Mouse (Mus musculus) adrenal gland, postnatal 36 days (tissue): ENCODE measurements around the gene Sf3b2. TPM values are rescaled to one million over a fixed set of nuclear protein-coding genes. Genes with fewer than 3 reads are reported as not detected.
"Not testable (repeated sequence)": the region's sequence is repeated elsewhere in the genome, so short reads cannot be mapped to it uniquely, and the experiment has no call there.

Experiments used
- DNase-seq, 2 experiments: peaks; one replicate each; pipeline ENCODE4 v3.0.0; 2021; ENCODE audit warnings: mixed read lengths in 1 of 2
- total RNA-seq, 2 experiments: library from RNA; stranded (reverse); gene quantifications; 2 replicates each; pipeline ENCODE4 v1.2.3; 2021

Sf3b2 gene
- total RNA-seq, 2 experiments from 2014 or later: 165 to 171 TPM

DNA sequence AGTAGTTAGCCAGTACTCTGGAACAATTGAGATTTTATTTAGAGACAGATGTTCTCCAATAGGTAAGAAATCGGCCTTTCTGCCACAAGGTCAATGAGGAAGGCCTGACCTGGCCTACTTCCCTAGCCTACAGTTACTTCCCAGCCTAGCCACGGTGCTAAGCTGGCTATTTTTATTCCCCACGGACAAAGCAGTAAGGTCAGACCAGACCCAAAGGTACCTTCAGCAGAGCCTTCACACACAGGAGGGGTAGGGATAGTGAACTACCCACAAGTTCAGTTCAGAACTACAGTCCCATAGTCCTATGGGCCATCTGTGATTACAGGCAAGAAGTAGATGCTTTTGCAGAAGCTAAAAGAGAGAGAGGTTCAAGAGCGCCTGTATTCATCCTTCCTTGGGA is 21.3 kb downstream of the Sf3b2 start:
- no peak for DNase-seq

- DNase-seq: peak; percentile 92 to 95
These were observed 22.2 kb downstream of the Sf3b2 start, which contains the start of gene Pacs1 for GRCm38 (mm10) chr19:5272801-5273733. Pacs1 (minus strand) TSS chr19:5273119.

GRCm38 (mm10) chr19:5272326-5272795 is 22.9 kb downstream of the Sf3b2 start:
- DNase-seq: peak; percentile 45 to 67

- DNase-seq: no peak
These were observed 23.8 kb downstream of the Sf3b2 start for GRCm38 (mm10) chr19:5271430-5271829.

- DNase-seq: no peak
These were observed 25.9 kb downstream of the Sf3b2 start for GRCm38 (mm10) chr19:5269392-5269791.

DNA sequence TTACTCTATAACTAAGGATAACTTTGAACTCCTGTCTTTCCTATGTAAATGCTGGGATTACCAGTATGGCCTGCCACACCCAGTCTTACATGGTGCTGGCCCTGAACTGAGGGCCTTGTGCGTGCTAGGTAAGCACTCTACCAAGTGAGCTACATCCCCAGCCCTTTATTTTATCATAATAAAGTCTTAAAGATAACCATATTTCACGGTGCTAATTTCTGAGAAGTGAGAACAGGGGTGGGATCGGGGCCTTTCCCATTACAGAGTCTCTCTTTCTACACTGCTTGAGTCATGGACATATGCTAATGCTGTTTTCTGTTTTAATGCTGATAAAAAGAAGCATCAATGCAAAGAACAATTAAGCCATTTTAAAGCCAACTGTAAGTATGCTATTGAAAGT is 26.4 kb downstream of the Sf3b2 start:
- no peak for DNase-seq

DNA sequence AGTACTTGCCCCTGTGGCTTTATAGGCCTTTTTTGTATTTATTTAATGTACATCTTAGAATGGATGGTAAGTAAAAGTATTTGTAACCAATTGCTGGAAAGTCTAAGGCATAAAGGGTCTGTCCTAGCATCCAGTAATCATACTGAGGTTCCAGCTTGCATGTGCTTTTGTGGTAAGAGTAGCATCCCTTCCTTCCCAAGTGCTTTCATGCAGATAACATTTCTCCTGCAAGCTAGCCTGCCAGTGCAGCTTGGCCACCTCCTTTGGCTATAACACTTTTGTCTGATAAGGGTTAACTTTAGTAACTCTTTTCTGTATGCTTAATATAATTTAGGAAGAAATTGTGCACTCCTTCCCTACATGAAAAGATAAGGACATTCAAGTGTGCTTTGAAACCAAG is 27.2 kb downstream of the Sf3b2 start:
- DNase-seq: no peak

GRCm38 (mm10) chr19:5267015-5267414 is 28.2 kb downstream of the Sf3b2 start:
- no peak for DNase-seq

GRCm38 (mm10) chr19:5257140-5257539 is 38.1 kb downstream of the Sf3b2 start:
- DNase-seq: no peak

- DNase-seq: not testable (repeated sequence)
These were observed 58.3 kb downstream of the Sf3b2 start for GRCm38 (mm10) chr19:5236981-5237380.

DNA sequence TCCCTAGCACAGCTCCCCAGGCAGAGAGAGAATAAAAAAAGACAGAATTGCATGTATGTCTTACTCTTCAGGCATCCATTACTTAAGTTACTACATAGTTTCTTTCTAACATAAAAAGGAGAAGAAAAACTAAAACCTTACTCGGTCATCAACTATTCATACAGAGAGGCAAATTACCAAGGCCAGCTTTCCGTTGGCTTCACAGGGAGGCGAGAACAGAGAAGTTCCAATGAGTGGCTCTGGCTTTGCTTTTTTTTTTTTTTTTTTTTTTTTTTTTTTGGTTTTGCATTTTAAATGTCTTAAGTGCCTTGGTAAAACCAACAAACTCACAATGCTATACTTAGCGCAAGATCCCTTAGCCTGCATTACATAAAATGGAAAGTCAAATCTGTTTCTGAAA is 62.6 kb downstream of the Sf3b2 start:
- no peak for DNase-seq

DNA sequence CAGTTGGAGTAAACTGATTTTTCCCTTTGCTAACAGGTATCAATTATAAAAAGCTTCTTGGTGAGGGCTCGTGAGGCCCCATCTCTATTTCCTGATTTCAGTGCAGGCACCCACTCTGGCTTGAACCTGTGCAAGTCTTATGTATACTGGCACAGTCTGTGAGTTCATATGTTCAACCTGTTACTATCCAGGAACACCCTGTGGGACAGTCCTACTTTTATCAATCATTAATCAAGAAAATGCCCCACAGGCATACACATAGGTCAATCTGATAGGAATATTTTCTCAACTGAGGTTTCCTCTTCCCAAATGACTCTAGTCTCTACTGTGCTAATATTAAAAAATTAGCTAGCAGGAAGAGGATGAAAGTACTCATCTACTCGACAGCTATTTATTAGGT is 65.1 kb downstream of the Sf3b2 start:
- no peak for DNase-seq

DNA sequence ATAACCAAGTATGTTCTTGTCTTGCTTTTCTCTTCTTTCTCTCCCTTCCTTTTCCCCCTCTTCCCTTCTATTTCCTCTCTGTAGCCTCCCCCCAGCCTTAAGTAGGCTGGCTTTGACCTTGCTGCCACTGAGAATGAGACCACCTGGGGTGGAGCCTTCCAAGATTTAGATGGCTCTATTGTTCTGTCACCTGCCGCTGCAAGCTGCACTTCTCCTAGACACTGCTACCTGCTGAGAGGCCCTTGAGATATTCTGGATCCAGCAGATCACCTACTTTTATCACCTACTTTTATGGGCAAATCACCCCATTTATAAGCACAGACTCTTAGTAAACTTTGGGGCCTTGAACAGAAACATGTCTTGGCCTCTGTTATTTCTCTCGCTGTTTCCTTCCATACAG is 70.6 kb downstream of the Sf3b2 start:
- DNase-seq: no peak

DNA sequence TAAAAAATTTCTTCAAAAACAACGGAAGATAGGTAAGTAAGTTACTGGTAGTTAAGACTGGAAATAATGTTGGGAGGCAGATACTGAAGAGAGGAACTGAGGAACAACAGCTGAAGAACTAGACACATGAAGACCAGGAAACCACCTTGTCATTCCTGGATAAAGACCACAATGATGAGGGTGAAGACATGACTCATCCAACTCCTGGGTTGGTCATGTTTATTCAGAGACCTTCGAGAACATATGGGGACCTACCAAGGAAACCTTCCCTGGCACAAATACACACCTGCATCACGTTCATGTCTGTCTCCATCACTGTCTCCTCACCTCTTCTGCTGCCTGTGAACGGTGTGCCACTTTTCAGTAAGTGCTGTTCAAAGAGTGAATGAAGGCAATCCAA is 71.2 kb downstream of the Sf3b2 start:
- DNase-seq: no peak

Other genes starting within 250 kb of the Sf3b2 start
- gene Rin1, start 245.0 kb downstream of the Sf3b2 start, total RNA-seq: 1 to 10 TPM; 3.5 to 3.6 TPM
- 10 to 100 TPM; 13.7 to 21.2 TPM for gene Cd248, start 227.4 kb downstream of the Sf3b2 start, total RNA-seq
- gene Tmem151a, start 209.9 kb downstream of the Sf3b2 start, total RNA-seq: 1 to 10 TPM; 1.7 TPM
- gene Yif1a, start 206.9 kb downstream of the Sf3b2 start, total RNA-seq: 10 to 100 TPM; 70.6 to 73.8 TPM
- 1 to 10 TPM; 1.2 to 1.4 TPM for gene Cnih2, start 196.9 kb downstream of the Sf3b2 start, total RNA-seq
- 100 to 1,000 TPM; 165 to 190 TPM for gene Rab1b, start 188.4 kb downstream of the Sf3b2 start, total RNA-seq
- gene Klc2, start 176.9 kb downstream of the Sf3b2 start, total RNA-seq: 10 to 100 TPM; 44.3 to 48.4 TPM
- 10 to 100 TPM; 15.6 to 23.6 TPM for gene Pacs1, start 22.3 kb downstream of the Sf3b2 start, total RNA-seq
- gene Gal3st3, start 2.9 kb upstream of the Sf3b2 start, total RNA-seq: not detected
- not detected for gene Catsper1, start 40.3 kb upstream of the Sf3b2 start, total RNA-seq
- gene Cst6, start 54.1 kb upstream of the Sf3b2 start, total RNA-seq: 1 to 10 TPM; 2.1 to 2.5 TPM
- gene Eif1ad, start 71.3 kb upstream of the Sf3b2 start, total RNA-seq: 10 to 100 TPM; 24.4 to 26.1 TPM
- gene Banf1, start 71.7 kb upstream of the Sf3b2 start, total RNA-seq: 100 to 1,000 TPM; 152 to 165 TPM
- 10 to 100 TPM; 79.1 to 86.5 TPM for gene Sart1, start 93.2 kb upstream of the Sf3b2 start, total RNA-seq
- gene Tsga10ip, start 107.1 kb upstream of the Sf3b2 start, total RNA-seq: not detected
- gene Drap1, start 129.5 kb upstream of the Sf3b2 start, total RNA-seq: 100 to 1,000 TPM; 250 to 263 TPM
- gene AI837181, start 129.7 kb upstream of the Sf3b2 start, total RNA-seq: 10 to 100 TPM; 43.7 to 50.6 TPM
- 1 to 10 TPM in 1 of 2 experiments, not detected in 1; 5.3 TPM for gene Fosl1, start 152.1 kb upstream of the Sf3b2 start, total RNA-seq
- gene Ccdc85b, start 162.4 kb upstream of the Sf3b2 start, total RNA-seq: 1 to 10 TPM; 7.9 to 8.3 TPM
- 10 to 100 TPM; 89.1 to 95.3 TPM for gene Fibp, start 165.2 kb upstream of the Sf3b2 start, total RNA-seq
- under 1 TPM in 1 of 2 experiments, not detected in 1; 0.26 TPM for gene Ctsw, start 173.1 kb upstream of the Sf3b2 start, total RNA-seq
- 10 to 100 TPM; 50.2 to 87.9 TPM for gene Efemp2, start 178.5 kb upstream of the Sf3b2 start, total RNA-seq
- 10 to 100 TPM; 23.1 to 30.7 TPM for gene Mus81, start 192.9 kb upstream of the Sf3b2 start, total RNA-seq
- gene Cfl1, start 195.0 kb upstream of the Sf3b2 start, total RNA-seq: 100 to 1,000 TPM; 659 to 740 TPM
- gene 1700020D05Rik, start 208.3 kb upstream of the Sf3b2 start, total RNA-seq: 1 to 10 TPM; 1.0 to 1.5 TPM
- 10 to 100 TPM; 11.1 to 12.1 TPM for gene Snx32, start 215.1 kb upstream of the Sf3b2 start, total RNA-seq